Mouse (Mus musculus) limb, embryonic 10.5 days (tissue): ENCODE data around the gene Hand1. TPM values are rescaled to one million over a fixed set of nuclear protein-coding genes. Genes with fewer than 3 reads are reported as not detected.
"Not testable (repeated sequence)": the region's sequence is repeated elsewhere in the genome, so short reads cannot be mapped to it uniquely, and the experiment has no call there.

Experiments used
- DNase-seq: peaks from one replicate; pipeline ENCODE4 v3.0.0-alpha.2; 2017; ENCODE audit warnings: low spot score
- H3K27ac ChIP-seq: fragments of 300-500 bp; sonication (generic); 2 replicates; pipeline ENCODE4 v1.5.1; 2016; ENCODE audit warnings: mild to moderate bottlenecking
- H3K27me3 ChIP-seq: fragments of 300-500 bp; sonication (generic); 2 replicates; pipeline ENCODE4 v1.6.1; 2016; ENCODE audit warnings: low read depth, mild to moderate bottlenecking; ENCODE audit not compliant: poor library complexity, severe bottlenecking
- H3K36me3 ChIP-seq: fragments of 300-500 bp; sonication (generic); 2 replicates; pipeline ENCODE4 v1.6.1; 2016; ENCODE audit warnings: mild to moderate bottlenecking, moderate library complexity
- H3K4me1 ChIP-seq: fragments of 300-500 bp; sonication (generic); 2 replicates; pipeline ENCODE4 v1.6.1; 2016
- H3K4me3 ChIP-seq: fragments of 300-500 bp; sonication (generic); 2 replicates; pipeline ENCODE4 v1.5.1; 2016; ENCODE audit warnings: mild to moderate bottlenecking, moderate library complexity
- H3K9me3 ChIP-seq: fragments of 300-500 bp; sonication (generic); replicated peaks from 2 replicates; pipeline ENCODE4 v1.6.1; 2016; ENCODE audit warnings: mild to moderate bottlenecking
- WGBS: fragments of 180-500 bp; shearing (Covaris S2); methylation state at CpG from one replicate; pipeline ENCODE4 v1.1.7; 2016; 5-methylcytosine and 5-hydroxymethylcytosine counted together
- polyA plus RNA-seq: library from polyadenylated mRNA; unstranded; fragments of >200 nt; fragmentation: Nextera tagmentation; extraction: Ambion mirVana; gene quantifications from 2 replicates; pipeline ENCODE4 v1.2.1, GENCODE M21; 2016

Hand1 gene
- polyA plus RNA-seq, 1 experiment from 2014 or later, result 3.3 TPM

- Histone ChIP-seq H3K9me3 (no peaks in the 10 kb centered on the region), H3K27me3 (peaks cover 94% of the 10 kb centered on the region), H3K4me1 (peaks cover 70% of the 10 kb centered on the region), H3K4me3 (peak overlapping the region; percentile 48; the same call in 1 of the 2 replicates), H3K36me3 (no peaks in the 10 kb centered on the region), H3K27ac (no peak overlapping the region)
- 11% methylated on average over 17 of the region's 17 CpGs for WGBS
- peak; percentile 61 for DNase-seq
These were observed 2.5 kb downstream of the Hand1 start for GRCm38 (mm10) chr11:57829871-57830775.

GRCm38 (mm10) chr11:57828955-57829870 is 3.4 kb downstream of the Hand1 start:
- no peaks in the 10 kb centered on the region for H3K9me3 ChIP-seq
- no peaks in the 10 kb centered on the region for H3K36me3 ChIP-seq
- peak overlapping the region; percentile 48 for H3K4me3 ChIP-seq
- 1% methylated on average over 53 of the region's 53 CpGs for WGBS
- peaks cover 92% of the 10 kb centered on the region for H3K27me3 ChIP-seq
- peaks cover 78% of the 10 kb centered on the region for H3K4me1 ChIP-seq
- H3K27ac ChIP-seq, result peak overlapping the region; percentile 56; the same call in 1 of the 2 replicates
- DNase-seq, result peak; percentile 71

- peak overlapping the region; percentile 48 for H3K4me3 ChIP-seq
- no peaks in the 10 kb centered on the region for H3K9me3 ChIP-seq
- peak; percentile 64 for DNase-seq
- H3K27me3 ChIP-seq, result peaks cover 87% of the 10 kb centered on the region
- H3K36me3 ChIP-seq, result no peaks in the 10 kb centered on the region
- peak overlapping the region; percentile 82 for H3K27ac ChIP-seq
- 1% methylated on average over 33 of the region's 33 CpGs for WGBS
- H3K4me1 ChIP-seq, result peaks cover 72% of the 10 kb centered on the region
These were observed 4.6 kb downstream of the Hand1 start for GRCm38 (mm10) chr11:57827915-57828545.

DNA sequence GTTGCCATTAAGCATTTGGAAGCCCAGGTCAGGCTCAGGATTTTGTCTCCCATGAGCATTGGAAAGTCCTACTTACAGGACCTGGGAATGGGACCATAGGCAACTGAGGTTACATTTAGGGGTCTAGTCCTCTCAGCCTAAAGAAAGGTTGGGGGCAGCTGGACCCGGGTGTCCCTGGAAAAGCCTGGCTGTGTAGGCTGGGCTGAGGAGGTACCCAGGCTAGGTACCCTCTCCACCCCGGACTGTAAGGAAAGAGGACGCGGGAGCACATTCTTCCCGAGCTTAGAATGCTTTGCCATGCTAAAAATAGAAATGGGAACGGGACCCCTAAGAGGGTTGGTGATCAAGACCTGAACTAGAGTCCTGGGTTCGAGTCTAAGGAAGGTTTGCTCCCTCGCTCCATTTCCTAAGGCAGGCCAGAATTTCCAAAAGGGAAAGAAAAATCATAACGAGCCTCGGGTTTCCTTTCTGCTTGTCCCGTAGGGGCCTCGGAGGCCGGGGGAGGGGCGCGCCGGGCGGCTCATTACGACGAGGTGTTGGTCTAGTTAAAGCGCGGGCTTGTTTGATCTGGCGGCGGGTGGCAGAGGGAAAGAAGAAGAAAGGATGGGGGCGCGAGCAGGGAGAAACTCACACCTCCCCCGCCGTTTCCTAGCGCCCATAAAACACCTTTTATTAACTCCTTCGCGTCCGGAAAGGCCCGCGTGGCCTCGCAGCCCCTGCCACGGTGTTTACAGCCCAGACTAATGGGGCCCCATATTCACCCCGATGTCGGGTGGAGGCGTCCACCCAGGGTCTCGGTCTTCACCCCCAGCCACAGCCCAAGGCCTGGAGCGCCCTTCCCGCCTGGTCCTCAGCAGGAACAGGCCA is 5.3 kb downstream of the Hand1 start:
- H3K36me3 ChIP-seq, result no peaks in the 10 kb centered on the region
- peak overlapping the region; percentile 82 for H3K27ac ChIP-seq
- peaks cover 80% of the 10 kb centered on the region for H3K27me3 ChIP-seq
- H3K4me1 ChIP-seq, result peaks cover 64% of the 10 kb centered on the region
- H3K4me3 ChIP-seq, result peak overlapping the region; percentile 48
- peak; percentile 84 for DNase-seq
- H3K9me3 ChIP-seq, result no peaks in the 10 kb centered on the region
- under 1% methylated on average over 41 of the region's 41 CpGs for WGBS

DNA sequence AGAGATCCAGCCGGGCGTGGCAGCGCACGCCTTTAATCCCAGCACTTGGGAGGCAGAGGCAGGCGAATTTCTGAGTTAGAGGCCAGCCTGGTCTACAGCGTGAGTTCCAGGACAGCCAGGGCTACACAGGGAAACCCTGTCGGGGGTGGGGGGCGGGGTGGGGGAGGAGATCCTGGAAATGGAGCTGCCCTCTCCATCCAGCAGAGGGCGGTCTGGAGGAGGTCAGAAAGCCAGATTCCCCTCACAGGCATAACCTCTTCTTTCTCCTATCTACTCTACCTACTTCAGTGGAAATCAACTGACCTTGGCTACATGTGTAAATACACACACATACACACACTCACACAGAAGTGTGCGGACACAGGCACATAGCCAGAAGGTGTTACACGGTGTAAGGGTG is 7.4 kb downstream of the Hand1 start:
- H3K36me3 ChIP-seq, H3K9me3 ChIP-seq, H3K27ac ChIP-seq, H3K4me3 ChIP-seq, DNase-seq: not testable (repeated sequence)
- WGBS, result 60% methylated on average over 11 of the region's 11 CpGs
- H3K27me3 ChIP-seq, result peaks cover 63% of the 10 kb centered on the region
- peaks cover 49% of the 10 kb centered on the region for H3K4me1 ChIP-seq

GRCm38 (mm10) chr11:57823714-57824113 is 8.9 kb downstream of the Hand1 start:
- H3K27me3 ChIP-seq, result peaks cover 59% of the 10 kb centered on the region
- WGBS, result 66% methylated on average over 7 of the region's 7 CpGs

GRCm38 (mm10) chr11:57823159-57823558 is 9.5 kb downstream of the Hand1 start:
- H3K27me3 ChIP-seq, result peaks cover 57% of the 10 kb centered on the region
- 91% methylated on average over 2 of the region's 2 CpGs for WGBS
- not testable (repeated sequence) for H3K36me3 ChIP-seq

More at GRCm38 (mm10) chr11:57823714-57824113, 8.9 kb downstream of the Hand1 start:
- H3K9me3 ChIP-seq, result no peaks in the 10 kb centered on the region
- peaks cover 34% of the 10 kb centered on the region for H3K4me1 ChIP-seq
- H3K36me3 ChIP-seq, result no peaks in the 10 kb centered on the region
- no peak overlapping the region for H3K27ac ChIP-seq
- no peak for DNase-seq
- no peak overlapping the region for H3K4me3 ChIP-seq

GRCm38 (mm10) chr11:57819999-57820581 is 12.5 kb downstream of the Hand1 start:
- Histone ChIP-seq H3K36me3 (no peaks in the 10 kb centered on the region), H3K4me3 (no peak overlapping the region), H3K4me1 (peaks cover 21% of the 10 kb centered on the region), H3K27me3 (peaks cover 38% of the 10 kb centered on the region; the same call in 1 of the 2 replicates), H3K27ac (no peak overlapping the region), H3K9me3 (no peaks in the 10 kb centered on the region)
- peak; percentile 96 for DNase-seq
- WGBS, result 32% methylated on average over 9 of the region's 9 CpGs

More at GRCm38 (mm10) chr11:57823159-57823558, 9.5 kb downstream of the Hand1 start:
- not testable (repeated sequence) for H3K27ac ChIP-seq, H3K4me3 ChIP-seq, H3K9me3 ChIP-seq, DNase-seq
- H3K4me1 ChIP-seq, result peaks cover 29% of the 10 kb centered on the region

GRCm38 (mm10) chr11:57818189-57818588 is 14.4 kb downstream of the Hand1 start:
- WGBS, result 90% methylated on average over 4 of the region's 4 CpGs
- Histone ChIP-seq H3K9me3 (no peaks in the 10 kb centered on the region), H3K4me3 (no peak overlapping the region), H3K27me3 (peaks cover 34% of the 10 kb centered on the region; the same call in 1 of the 2 replicates), H3K36me3 (peaks cover 4% of the 10 kb centered on the region), H3K4me1 (peaks cover 8% of the 10 kb centered on the region), H3K27ac (no peak overlapping the region)
- DNase-seq, result no peak

- Histone ChIP-seq H3K36me3 (peaks cover 47% of the 10 kb centered on the region), H3K27me3 (peaks cover 18% of the 10 kb centered on the region; the same call in 1 of the 2 replicates), H3K4me1 (peaks cover 8% of the 10 kb centered on the region), H3K4me3 (no peak overlapping the region), H3K27ac (no peak overlapping the region), H3K9me3 (no peaks in the 10 kb centered on the region)
- no peak for DNase-seq
- WGBS, result 91% methylated on average over 3 of the region's 3 CpGs
These were observed 19.0 kb downstream of the Hand1 start for GRCm38 (mm10) chr11:57813641-57814040.

DNA sequence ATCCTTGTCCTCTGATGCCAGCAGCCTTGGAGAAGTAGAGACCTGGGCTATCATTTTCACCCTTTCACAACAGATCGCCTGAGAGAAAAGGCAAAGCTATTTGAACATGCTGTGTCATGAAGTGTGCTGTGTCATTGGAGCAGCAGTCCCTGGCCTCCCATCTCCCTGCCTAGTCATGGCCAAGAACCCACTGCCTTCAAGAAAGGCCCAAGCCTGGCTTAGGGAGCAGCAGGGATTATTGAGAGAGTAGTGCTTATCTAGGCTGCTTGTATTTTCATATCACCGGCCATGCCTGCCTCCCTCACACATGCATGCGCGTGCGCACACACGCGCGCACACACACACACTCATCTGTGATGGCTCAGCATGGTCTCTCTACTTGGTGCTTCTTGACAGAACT is 20.4 kb downstream of the Hand1 start:
- H3K36me3 ChIP-seq, result peaks cover 61% of the 10 kb centered on the region
- peaks cover 9% of the 10 kb centered on the region for H3K4me1 ChIP-seq
- H3K27ac ChIP-seq, result no peak overlapping the region
- no peak for DNase-seq
- H3K4me3 ChIP-seq, result no peak overlapping the region
- H3K27me3 ChIP-seq, result peaks cover 15% of the 10 kb centered on the region; the same call in 1 of the 2 replicates
- 95% methylated on average over 8 of the region's 8 CpGs for WGBS
- no peaks in the 10 kb centered on the region for H3K9me3 ChIP-seq
